Mouse (Mus musculus): ENCODE data around the gene Necap2. TPM values are rescaled to one million over a fixed set of nuclear protein-coding genes. Genes with fewer than 3 reads are reported as not detected.

Necap2 gene
- polyA plus RNA-seq, 1 experiment from 2014 or later, result 79.8 TPM

GRCm38 (mm10) chr4:141067516-141068046 lies 10.6 kb downstream of the Necap2 start:
- Histone ChIP-seq H3K4me1 (ENCODE audit: control insufficient read depth, insufficient read depth, low read length) (no peaks in the 10 kb centered on the region), H3K4me3 (ENCODE audit: low read length) (no peak overlapping the region), H3K9me3 (ENCODE audit: control insufficient read depth, low read length) (no peaks in the 10 kb centered on the region), H3K27me3 (ENCODE audit: control insufficient read depth, insufficient read depth, low read length) (no peaks in the 10 kb centered on the region), H3K4me2 (replicated peaks; ENCODE audit: low read depth, low read length) (no peak overlapping the region), H3K27ac (ENCODE audit: low read depth, low read length) (no peak overlapping the region), H3K9ac (ENCODE audit: low read depth, low read length) (no peak overlapping the region), H3K36me3 (ENCODE audit: control insufficient read depth, insufficient read depth, low read length) (peaks cover 67% of the 10 kb centered on the region)
- WGBS, result 87% methylated on average over 9 of the region's 9 CpGs
- ATAC-seq (ENCODE audit: low FRiP score, low TSS enrichment), result no peak

- no peak for ATAC-seq (ENCODE audit: low FRiP score, low TSS enrichment)
- WGBS, result 80% methylated on average over 12 of the region's 12 CpGs
- Histone ChIP-seq H3K36me3 (ENCODE audit: control insufficient read depth, insufficient read depth, low read length) (peaks cover 60% of the 10 kb centered on the region), H3K4me1 (ENCODE audit: control insufficient read depth, insufficient read depth, low read length) (no peaks in the 10 kb centered on the region), H3K4me2 (replicated peaks; ENCODE audit: low read depth, low read length) (no peak overlapping the region), H3K9ac (ENCODE audit: low read depth, low read length) (no peak overlapping the region), H3K4me3 (ENCODE audit: low read length) (no peak overlapping the region), H3K27me3 (ENCODE audit: control insufficient read depth, insufficient read depth, low read length) (no peaks in the 10 kb centered on the region), H3K9me3 (ENCODE audit: control insufficient read depth, low read length) (no peaks in the 10 kb centered on the region), H3K27ac (ENCODE audit: low read depth, low read length) (no peak overlapping the region)
Observed at GRCm38 (mm10) chr4:141066709-141067515, 11.2 kb downstream of the Necap2 start.

GRCm38 (mm10) chr4:141065123-141065522 lies 13.0 kb downstream of the Necap2 start:
- H3K9ac ChIP-seq (ENCODE audit: low read depth, low read length), result no peak overlapping the region
- H3K27ac ChIP-seq (ENCODE audit: low read depth, low read length), result no peak overlapping the region
- peaks cover 47% of the 10 kb centered on the region for H3K36me3 ChIP-seq (ENCODE audit: control insufficient read depth, insufficient read depth, low read length)
- ATAC-seq (ENCODE audit: low FRiP score, low TSS enrichment), result no peak
- H3K4me1 ChIP-seq (ENCODE audit: control insufficient read depth, insufficient read depth, low read length), result no peaks in the 10 kb centered on the region
- WGBS, result 5% methylated on average over 8 of the region's 8 CpGs
- no peaks in the 10 kb centered on the region for H3K27me3 ChIP-seq (ENCODE audit: control insufficient read depth, insufficient read depth, low read length)
- H3K4me2 ChIP-seq (replicated peaks; ENCODE audit: low read depth, low read length), result no peak overlapping the region
- H3K9me3 ChIP-seq (ENCODE audit: control insufficient read depth, low read length), result no peaks in the 10 kb centered on the region
- no peak overlapping the region for H3K4me3 ChIP-seq (ENCODE audit: low read length)

GRCm38 (mm10) chr4:141064104-141064659 lies 14.0 kb downstream of the Necap2 start:
- no peak for ATAC-seq (ENCODE audit: low FRiP score, low TSS enrichment)
- Histone ChIP-seq H3K4me3 (ENCODE audit: low read length) (no peak overlapping the region), H3K27me3 (ENCODE audit: control insufficient read depth, insufficient read depth, low read length) (no peaks in the 10 kb centered on the region), H3K36me3 (ENCODE audit: control insufficient read depth, insufficient read depth, low read length) (peaks cover 37% of the 10 kb centered on the region), H3K4me2 (replicated peaks; ENCODE audit: low read depth, low read length) (no peak overlapping the region), H3K9me3 (ENCODE audit: control insufficient read depth, low read length) (no peaks in the 10 kb centered on the region), H3K9ac (ENCODE audit: low read depth, low read length) (no peak overlapping the region), H3K4me1 (ENCODE audit: control insufficient read depth, insufficient read depth, low read length) (peaks cover 6% of the 10 kb centered on the region; the same call in 1 of the 2 replicates), H3K27ac (ENCODE audit: low read depth, low read length) (no peak overlapping the region)
- WGBS, result 89% methylated on average over 4 of the region's 4 CpGs

GRCm38 (mm10) chr4:141060426-141061301 lies 17.5 kb downstream of the Necap2 start, which contains the start of gene Crocc:
Crocc (minus strand) TSS chr4:141060550.
- under 1% methylated on average over 76 of the region's 77 CpGs for WGBS
- ATAC-seq (ENCODE audit: low FRiP score, low TSS enrichment), result peak; percentile 95
- Histone ChIP-seq H3K4me2 (replicated peaks; ENCODE audit: low read depth, low read length) (peak within 1 kb of the TSS; percentile 67), H3K9ac (ENCODE audit: low read depth, low read length) (peak within 1 kb of the TSS; percentile 87), H3K4me3 (ENCODE audit: low read length) (peak within 1 kb of the TSS; percentile 72), H3K36me3 (ENCODE audit: control insufficient read depth, insufficient read depth, low read length) (peaks cover 3% of the 10 kb centered on the region; the same call in 1 of the 2 replicates), H3K4me1 (ENCODE audit: control insufficient read depth, insufficient read depth, low read length) (peaks cover 14% of the 10 kb centered on the region; the same call in 1 of the 2 replicates), H3K27me3 (ENCODE audit: control insufficient read depth, insufficient read depth, low read length) (no peaks in the 10 kb centered on the region), H3K27ac (ENCODE audit: low read depth, low read length) (peak within 1 kb of the TSS; percentile 93), H3K9me3 (ENCODE audit: control insufficient read depth, low read length) (no peaks in the 10 kb centered on the region)

GRCm38 (mm10) chr4:141059616-141060425 lies 18.3 kb downstream of the Necap2 start:
- Histone ChIP-seq H3K27me3 (ENCODE audit: control insufficient read depth, insufficient read depth, low read length) (no peaks in the 10 kb centered on the region), H3K27ac (ENCODE audit: low read depth, low read length) (peak overlapping the region; percentile 88), H3K36me3 (ENCODE audit: control insufficient read depth, insufficient read depth, low read length) (no peaks in the 10 kb centered on the region), H3K4me2 (replicated peaks; ENCODE audit: low read depth, low read length) (peak overlapping the region; percentile 67), H3K9me3 (ENCODE audit: control insufficient read depth, low read length) (no peaks in the 10 kb centered on the region), H3K4me3 (ENCODE audit: low read length) (peak overlapping the region; percentile 72), H3K4me1 (ENCODE audit: control insufficient read depth, insufficient read depth, low read length) (peaks cover 14% of the 10 kb centered on the region; the same call in 1 of the 2 replicates), H3K9ac (ENCODE audit: low read depth, low read length) (peak overlapping the region; percentile 87)
- 1% methylated on average over 32 of the region's 32 CpGs for WGBS
- no peak for ATAC-seq (ENCODE audit: low FRiP score, low TSS enrichment)

- no peak for ATAC-seq (ENCODE audit: low FRiP score, low TSS enrichment)
- Histone ChIP-seq H3K36me3 (ENCODE audit: control insufficient read depth, insufficient read depth, low read length) (no peaks in the 10 kb centered on the region), H3K4me2 (replicated peaks; ENCODE audit: low read depth, low read length) (no peak overlapping the region), H3K4me1 (ENCODE audit: control insufficient read depth, insufficient read depth, low read length) (peaks cover 20% of the 10 kb centered on the region; the same call in 1 of the 2 replicates), H3K9me3 (ENCODE audit: control insufficient read depth, low read length) (no peaks in the 10 kb centered on the region), H3K9ac (ENCODE audit: low read depth, low read length) (no peak overlapping the region), H3K27me3 (ENCODE audit: control insufficient read depth, insufficient read depth, low read length) (no peaks in the 10 kb centered on the region), H3K4me3 (ENCODE audit: low read length) (no peak overlapping the region), H3K27ac (ENCODE audit: low read depth, low read length) (no peak overlapping the region)
- 60% methylated on average over 9 of the region's 9 CpGs for WGBS
Observed at GRCm38 (mm10) chr4:141058835-141059234, 19.3 kb downstream of the Necap2 start.

- 97% methylated on average over 10 of the region's 10 CpGs for WGBS
- Histone ChIP-seq H3K4me2 (replicated peaks; ENCODE audit: low read depth, low read length) (no peak overlapping the region), H3K36me3 (ENCODE audit: control insufficient read depth, insufficient read depth, low read length) (no peaks in the 10 kb centered on the region; the same call in 1 of the 2 replicates), H3K9me3 (ENCODE audit: control insufficient read depth, low read length) (no peaks in the 10 kb centered on the region), H3K4me3 (ENCODE audit: low read length) (no peak overlapping the region), H3K4me1 (ENCODE audit: control insufficient read depth, insufficient read depth, low read length) (peaks cover 32% of the 10 kb centered on the region; the same call in 1 of the 2 replicates), H3K27me3 (ENCODE audit: control insufficient read depth, insufficient read depth, low read length) (no peaks in the 10 kb centered on the region), H3K27ac (ENCODE audit: low read depth, low read length) (no peak overlapping the region), H3K9ac (ENCODE audit: low read depth, low read length) (no peak overlapping the region)
- no peak for ATAC-seq (ENCODE audit: low FRiP score, low TSS enrichment)
Observed at GRCm38 (mm10) chr4:141056970-141057369, 21.2 kb downstream of the Necap2 start.

All from kidney, embryonic 14.5 days (tissue).